Mouse (Mus musculus) heart, embryonic 16.5 days (tissue): ENCODE results near the gene Khsrp. TPM values are rescaled to one million over a fixed set of nuclear protein-coding genes. Genes with fewer than 3 reads are reported as not detected.

Experiments used
- ATAC-seq: fragments of 200-750 bp; cut with Nextera tagmentation; replicated peaks from 2 replicates; pipeline ENCODE4 v1.8.0; 2017; ENCODE audit warnings: moderate number of reproducible peaks; ENCODE audit not compliant: insufficient read depth, low FRiP score; ENCODE audit errors: extremely low read depth
- H3K27ac ChIP-seq: fragments of 300-500 bp; sonication (generic); 2 replicates; pipeline ENCODE4 v1.5.1; 2014; ENCODE audit warnings: mild to moderate bottlenecking, low read length, control low read depth, moderate library complexity
- H3K27me3 ChIP-seq: fragments of 300-500 bp; sonication (generic); 2 replicates; pipeline ENCODE4 v1.6.1; 2014; ENCODE audit warnings: low read length, mixed read lengths; ENCODE audit not compliant: control insufficient read depth, insufficient read depth
- H3K36me3 ChIP-seq: fragments of 300-500 bp; sonication (generic); 2 replicates; pipeline ENCODE4 v1.6.1; 2014; ENCODE audit not compliant: control insufficient read depth, insufficient read depth
- H3K4me1 ChIP-seq: fragments of 300-500 bp; sonication (generic); 2 replicates; pipeline ENCODE4 v1.6.1; 2014; ENCODE audit warnings: low read length, mixed read lengths; ENCODE audit not compliant: control insufficient read depth, insufficient read depth
- H3K4me2 ChIP-seq: fragments of 300-500 bp; sonication (generic); 2 replicates; pipeline ENCODE4 v1.6.1; 2014; ENCODE audit warnings: low read depth, mild to moderate bottlenecking, control low read depth, low read length
- H3K4me3 ChIP-seq: fragments of 300-500 bp; sonication (generic); 2 replicates; pipeline ENCODE4 v1.5.1; 2014; ENCODE audit warnings: mild to moderate bottlenecking, control low read depth, low read length
- H3K9ac ChIP-seq: fragments of 300-500 bp; sonication (generic); 2 replicates; pipeline ENCODE4 v1.6.1; 2014; ENCODE audit warnings: low read length, control low read depth
- H3K9me3 ChIP-seq: fragments of 300-500 bp; sonication (generic); replicated peaks from 2 replicates; pipeline ENCODE4 v1.6.1; 2016; ENCODE audit warnings: low read length; ENCODE audit not compliant: control insufficient read depth
- WGBS: fragments of 180-500 bp; shearing (Covaris S2); extraction: QIAGEN DNeasy Blood & Tissue Kit; methylation state at CpG from one replicate; pipeline ENCODE4 v1.1.7; 2014; 5-methylcytosine and 5-hydroxymethylcytosine counted together
- polyA plus RNA-seq: library from polyadenylated mRNA; unstranded; fragments of >200 nt; fragmentation: Nextera tagmentation; extraction: Ambion mirVana; gene quantifications from 2 replicates; pipeline ENCODE4 v1.2.1, GENCODE M21; 2015

Khsrp gene
- polyA plus RNA-seq, 1 experiment from 2014 or later = 16.5 TPM

DNA sequence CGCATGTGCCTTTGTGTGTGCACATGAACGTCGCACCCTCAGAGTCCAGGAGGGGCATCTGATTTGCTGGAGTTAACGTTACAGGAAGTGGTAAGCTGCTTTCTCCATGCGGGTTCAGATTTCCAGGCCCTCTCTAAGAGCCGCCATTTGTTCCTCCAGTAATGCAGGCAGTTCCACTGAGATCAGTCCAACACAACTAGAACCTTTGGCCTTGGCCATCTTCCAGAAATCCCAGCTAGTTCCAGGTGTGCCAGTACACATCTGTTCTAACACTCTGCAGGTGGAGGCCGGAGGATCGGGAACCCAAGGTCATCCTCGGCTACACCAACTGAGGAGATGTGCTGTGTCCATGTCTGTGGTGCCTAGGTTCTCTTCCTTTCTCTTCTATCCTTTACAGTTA lies 46.4 kb downstream of the Khsrp start:
- H3K4me3 ChIP-seq = no peak overlapping the region
- H3K4me1 ChIP-seq = no peaks in the 10 kb centered on the region
- no peak for ATAC-seq
- WGBS = 78% methylated on average over 9 of the region's 9 CpGs
- H3K9me3 ChIP-seq = no peaks in the 10 kb centered on the region
- no peak overlapping the region for H3K4me2 ChIP-seq
- H3K27me3 ChIP-seq = no peaks in the 10 kb centered on the region
- no peak overlapping the region for H3K9ac ChIP-seq
- H3K27ac ChIP-seq = no peak overlapping the region
- no peaks in the 10 kb centered on the region for H3K36me3 ChIP-seq

DNA sequence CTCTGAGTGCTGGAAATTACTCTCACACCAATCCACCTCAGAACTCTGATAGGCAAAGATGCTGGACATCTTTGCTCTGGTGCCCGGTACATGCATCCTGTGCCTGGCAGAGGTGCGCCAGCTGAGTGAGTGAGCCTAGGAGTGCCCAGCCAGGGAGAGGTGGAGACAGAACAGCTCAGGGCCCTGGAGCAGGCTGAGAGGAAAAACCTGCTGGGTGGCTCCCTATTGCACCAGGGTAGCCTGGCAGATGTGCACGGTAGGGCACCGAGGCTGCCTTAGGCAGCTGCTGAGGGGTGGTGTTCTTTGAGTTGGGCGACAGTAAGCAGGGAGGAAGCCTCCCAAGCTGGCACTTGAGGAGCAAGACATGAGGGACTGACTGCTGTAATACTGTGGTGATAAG lies 49.3 kb downstream of the Khsrp start, which contains the start of gene Acer1:
Acer1 (minus strand) TSS at position 114 of the 400 bp plus-strand sequence.
- no peaks in the 10 kb centered on the region for H3K9me3 ChIP-seq
- no peaks in the 10 kb centered on the region for H3K27me3 ChIP-seq
- H3K4me2 ChIP-seq = no peak within 1 kb of the TSS
- no peak within 1 kb of the TSS for H3K4me3 ChIP-seq
- H3K4me1 ChIP-seq = no peaks in the 10 kb centered on the region
- no peak; the same call in 1 of the 2 replicates for ATAC-seq
- 61% methylated on average over 5 of the region's 5 CpGs for WGBS
- no peaks in the 10 kb centered on the region for H3K36me3 ChIP-seq
- no peak within 1 kb of the TSS for H3K27ac ChIP-seq
- H3K9ac ChIP-seq = no peak within 1 kb of the TSS

GRCm38 (mm10) chr17:56981049-56981448 lies 50.3 kb downstream of the Khsrp start:
- ATAC-seq = no peak
- H3K36me3 ChIP-seq = no peaks in the 10 kb centered on the region
- H3K4me3 ChIP-seq = no peak overlapping the region
- no peaks in the 10 kb centered on the region for H3K9me3 ChIP-seq
- H3K27ac ChIP-seq = no peak overlapping the region
- no peak overlapping the region for H3K4me2 ChIP-seq
- 69% methylated on average over 7 of the region's 7 CpGs for WGBS
- no peak overlapping the region for H3K9ac ChIP-seq
- no peaks in the 10 kb centered on the region for H3K27me3 ChIP-seq
- H3K4me1 ChIP-seq = no peaks in the 10 kb centered on the region

DNA sequence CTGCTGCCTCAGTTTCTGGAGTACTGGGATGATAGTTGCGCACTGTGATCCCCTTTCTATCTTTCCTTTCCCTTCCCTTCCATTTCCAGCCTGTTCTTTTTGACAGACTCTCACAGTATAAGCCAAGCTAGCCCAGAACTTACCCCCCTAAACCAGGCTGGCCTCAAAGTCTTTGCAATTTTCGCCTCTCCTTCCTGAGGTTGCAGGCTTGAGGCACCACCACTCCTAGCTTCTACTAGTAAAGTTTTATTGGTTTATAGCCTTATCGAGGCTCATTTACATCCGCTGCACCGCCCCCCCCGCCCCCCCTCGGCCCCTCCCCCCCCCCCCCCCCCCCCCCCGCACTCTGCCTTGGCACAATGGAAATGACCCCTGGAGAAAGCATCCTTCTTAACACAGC lies 51.8 kb downstream of the Khsrp start:
- no peak overlapping the region for H3K4me2 ChIP-seq
- ATAC-seq = no peak
- WGBS = 27% methylated on average over 7 of the region's 8 CpGs

GRCm38 (mm10) chr17:56976531-56977390 lies 54.6 kb downstream of the Khsrp start:
- no peaks in the 10 kb centered on the region; the same call in 1 of the 2 replicates for H3K27me3 ChIP-seq
- no peaks in the 10 kb centered on the region for H3K36me3 ChIP-seq
- no peaks in the 10 kb centered on the region for H3K9me3 ChIP-seq
- no peak overlapping the region for H3K9ac ChIP-seq
- no peak for ATAC-seq
- WGBS = 65% methylated on average over 8 of the region's 8 CpGs
- no peak overlapping the region for H3K4me3 ChIP-seq
- H3K4me1 ChIP-seq = no peaks in the 10 kb centered on the region
- no peak overlapping the region for H3K4me2 ChIP-seq
- H3K27ac ChIP-seq = no peak overlapping the region

More for the DNA sequence above, 51.8 kb downstream of the Khsrp start:
- H3K27ac ChIP-seq = no peak overlapping the region
- no peaks in the 10 kb centered on the region for H3K9me3 ChIP-seq
- H3K9ac ChIP-seq = no peak overlapping the region
- no peaks in the 10 kb centered on the region for H3K36me3 ChIP-seq
- no peak overlapping the region for H3K4me3 ChIP-seq
- no peaks in the 10 kb centered on the region for H3K27me3 ChIP-seq
- H3K4me1 ChIP-seq = no peaks in the 10 kb centered on the region

GRCm38 (mm10) chr17:56975391-56975790 lies 55.9 kb downstream of the Khsrp start:
- no peaks in the 10 kb centered on the region for H3K4me1 ChIP-seq
- H3K4me3 ChIP-seq = no peak overlapping the region
- WGBS = 66% methylated on average over 3 of the region's 3 CpGs
- no peak for ATAC-seq
- no peak overlapping the region for H3K27ac ChIP-seq
- H3K9me3 ChIP-seq = no peaks in the 10 kb centered on the region
- H3K4me2 ChIP-seq = no peak overlapping the region
- H3K36me3 ChIP-seq = no peaks in the 10 kb centered on the region
- no peaks in the 10 kb centered on the region; the same call in 1 of the 2 replicates for H3K27me3 ChIP-seq
- no peak overlapping the region for H3K9ac ChIP-seq

GRCm38 (mm10) chr17:56974708-56975240 lies 56.5 kb downstream of the Khsrp start:
- H3K36me3 ChIP-seq = no peaks in the 10 kb centered on the region
- 66% methylated on average over 5 of the region's 5 CpGs for WGBS
- ATAC-seq = no peak
- no peak overlapping the region for H3K9ac ChIP-seq
- no peaks in the 10 kb centered on the region; the same call in 1 of the 2 replicates for H3K27me3 ChIP-seq
- H3K9me3 ChIP-seq = no peaks in the 10 kb centered on the region
- no peak overlapping the region for H3K4me3 ChIP-seq
- no peaks in the 10 kb centered on the region for H3K4me1 ChIP-seq
- no peak overlapping the region for H3K4me2 ChIP-seq
- H3K27ac ChIP-seq = no peak overlapping the region

GRCm38 (mm10) chr17:56973956-56974707 lies 57.2 kb downstream of the Khsrp start:
- H3K4me2 ChIP-seq = no peak overlapping the region
- ATAC-seq = no peak
- no peak overlapping the region for H3K9ac ChIP-seq
- H3K4me3 ChIP-seq = no peak overlapping the region
- no peaks in the 10 kb centered on the region for H3K4me1 ChIP-seq
- H3K27me3 ChIP-seq = no peaks in the 10 kb centered on the region; the same call in 1 of the 2 replicates
- 57% methylated on average over 12 of the region's 14 CpGs for WGBS
- no peak overlapping the region for H3K27ac ChIP-seq
- no peaks in the 10 kb centered on the region for H3K9me3 ChIP-seq
- H3K36me3 ChIP-seq = no peaks in the 10 kb centered on the region
